Mouse (Mus musculus) liver, postnatal 0 days (tissue): ENCODE data around the gene Arrb1. TPM values are rescaled to one million over a fixed set of nuclear protein-coding genes. Genes with fewer than 3 reads are reported as not detected.
A peak's percentile ranks its signal among the peaks of the same experiment; 100 is the strongest.

Source experiments
- ATAC-seq: fragments of 200-750 bp; cut with Nextera tagmentation; 2 replicates; pipeline ENCODE4 v1.8.0; 2017; ENCODE audit warnings: mild to moderate bottlenecking, moderate library complexity
- DNase-seq: peaks from one replicate; pipeline ENCODE4 v3.0.0-alpha.2; 2016
- H3K27ac ChIP-seq: fragments of 300-500 bp; sonication (generic); 2 replicates; pipeline ENCODE4 v1.5.1; 2014; ENCODE audit warnings: antibody characterized with exemption, moderate library complexity, mild to moderate bottlenecking, low read depth
- H3K27me3 ChIP-seq: fragments of 300-500 bp; sonication (generic); 2 replicates; pipeline ENCODE4 v1.6.1; 2014; ENCODE audit warnings: low read length, control low read depth, mixed read lengths; ENCODE audit not compliant: insufficient read depth
- H3K36me3 ChIP-seq: fragments of 300-500 bp; sonication (generic); replicated peaks from 2 replicates; pipeline ENCODE4 v1.6.1; 2014; ENCODE audit warnings: mild to moderate bottlenecking, control low read depth, low read length, moderate library complexity, mixed read lengths; ENCODE audit not compliant: insufficient read depth
- H3K4me1 ChIP-seq: fragments of 300-500 bp; sonication (generic); 2 replicates; pipeline ENCODE4 v1.6.1; 2014; ENCODE audit warnings: antibody characterized with exemption, mild to moderate bottlenecking, control low read depth; ENCODE audit not compliant: insufficient read depth
- H3K4me2 ChIP-seq: fragments of 300-500 bp; sonication (generic); 2 replicates; pipeline ENCODE4 v1.6.1; 2014; ENCODE audit warnings: low read depth, mild to moderate bottlenecking, low read length, moderate library complexity, mixed read lengths
- H3K4me3 ChIP-seq: fragments of 300-500 bp; sonication (generic); 2 replicates; pipeline ENCODE4 v1.5.1; 2014; ENCODE audit warnings: low read depth, low read length
- H3K9ac ChIP-seq: fragments of 300-500 bp; sonication (generic); replicated peaks from 2 replicates; pipeline ENCODE4 v1.6.1; 2014; ENCODE audit warnings: mild to moderate bottlenecking, moderate library complexity
- H3K9me3 ChIP-seq: fragments of 300-500 bp; sonication (generic); 2 replicates; pipeline ENCODE4 v1.6.1; 2016; ENCODE audit warnings: mild to moderate bottlenecking, control low read depth, low read length, mixed read lengths
- CTCF ChIP-seq: sonication (generic); IDR thresholded peaks from 2 replicates; pipeline ENCODE4 v1.5.1; 2016; ENCODE audit warnings: antibody characterized with exemption, low read depth
- EP300 ChIP-seq: IDR thresholded peaks from 2 replicates; pipeline ENCODE4 v1.6.1; 2016; ENCODE audit warnings: antibody characterized with exemption, low read depth, mild to moderate bottlenecking
- WGBS: fragments of 180-500 bp; shearing (Covaris S2); extraction: QIAGEN DNeasy Blood & Tissue Kit; methylation state at CpG from one replicate; pipeline ENCODE4 v1.1.7; 2014; ENCODE audit not compliant: insufficient replicate concordance; 5-methylcytosine and 5-hydroxymethylcytosine counted together
- polyA plus RNA-seq: library from polyadenylated mRNA; unstranded; fragments of >200 nt; fragmentation: Nextera tagmentation; extraction: Ambion mirVana; gene quantifications from 2 replicates; pipeline ENCODE4 v1.2.1, GENCODE M21; 2015

The Arrb1 gene
- polyA plus RNA-seq, 1 experiment from 2014 or later: 21.8 TPM

- DNase-seq (no peak), ATAC-seq (no peak)
- WGBS: 80% methylated on average over 3 of the region's 3 CpGs
- Histone ChIP-seq H3K9ac (no peak overlapping the region), H3K4me2 (no peak overlapping the region), H3K4me1 (no peaks in the 10 kb centered on the region), H3K4me3 (no peak overlapping the region), H3K27me3 (no peaks in the 10 kb centered on the region), H3K9me3 (no peaks in the 10 kb centered on the region), H3K27ac (no peak overlapping the region), H3K36me3 (peaks cover 29% of the 10 kb centered on the region)
- no peak for TF ChIP-seq EP300
- no peak for TF ChIP-seq CTCF
Observed at GRCm38 (mm10) chr7:99606766-99607165, 71.5 kb downstream of the Arrb1 start.

GRCm38 (mm10) chr7:99607632-99608031 lies 72.4 kb downstream of the Arrb1 start:
- H3K27me3 ChIP-seq: no peaks in the 10 kb centered on the region
- no peak overlapping the region for H3K27ac ChIP-seq
- peaks cover 21% of the 10 kb centered on the region for H3K36me3 ChIP-seq
- H3K4me2 ChIP-seq: no peak overlapping the region
- ATAC-seq (no peak), DNase-seq (no peak)
- WGBS: 35% methylated on average over 2 of the region's 2 CpGs
- no peak overlapping the region for H3K4me3 ChIP-seq
- H3K9me3 ChIP-seq: no peaks in the 10 kb centered on the region
- TF ChIP-seq CTCF (no peak), EP300 (no peak)
- H3K4me1 ChIP-seq: no peaks in the 10 kb centered on the region
- H3K9ac ChIP-seq: no peak overlapping the region

- Histone ChIP-seq H3K9me3 (no peaks in the 10 kb centered on the region), H3K36me3 (no peaks in the 10 kb centered on the region), H3K27ac (no peak overlapping the region), H3K4me3 (no peak overlapping the region), H3K4me1 (no peaks in the 10 kb centered on the region), H3K9ac (no peak overlapping the region), H3K4me2 (no peak overlapping the region), H3K27me3 (peaks cover 19% of the 10 kb centered on the region)
- ATAC-seq (no peak), DNase-seq (no peak)
- WGBS: 59% methylated on average over 2 of the region's 2 CpGs
- TF ChIP-seq CTCF (peak; percentile 30), EP300 (no peak)
Observed at GRCm38 (mm10) chr7:99618264-99618663, 83.0 kb downstream of the Arrb1 start.

- WGBS: 6% methylated on average over 3 of the region's 3 CpGs
- H3K4me3 ChIP-seq: no peak overlapping the region
- DNase-seq: no peak
Observed at GRCm38 (mm10) chr7:99618860-99619259, 83.6 kb downstream of the Arrb1 start.

DNA sequence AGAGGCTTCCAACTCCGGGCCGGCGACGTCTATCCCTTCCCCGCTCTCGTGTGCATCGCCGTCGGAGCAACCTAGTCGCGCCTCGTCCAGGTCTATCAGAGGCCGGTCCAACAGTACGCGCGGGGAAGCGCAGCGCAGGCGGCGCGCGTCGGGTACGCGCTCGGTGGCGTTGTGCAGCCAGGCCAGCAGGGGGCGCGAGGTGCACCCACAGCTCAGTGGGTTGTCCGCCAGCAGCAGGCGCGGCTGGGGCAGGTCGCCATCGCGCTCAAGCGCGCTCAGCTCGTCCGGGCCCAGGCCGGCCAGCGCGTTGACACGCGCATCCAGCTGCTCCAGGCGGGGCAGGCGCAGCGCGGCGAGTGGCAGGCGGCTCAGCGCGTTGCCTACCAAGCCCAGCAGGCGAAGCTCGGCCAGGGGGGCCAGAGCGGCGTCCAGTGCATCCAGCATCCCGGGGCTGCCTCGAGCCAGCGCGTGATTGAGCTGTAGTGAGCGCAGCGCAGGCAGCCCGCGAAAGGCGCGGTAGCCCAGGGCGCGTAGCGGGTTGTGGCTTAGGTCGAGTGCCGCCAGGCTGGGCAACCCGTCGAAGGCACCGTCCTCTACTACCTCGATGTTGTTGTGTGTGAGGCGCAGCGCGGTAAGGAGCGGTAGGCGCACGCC lies 90.6 kb downstream of the Arrb1 start:
- ATAC-seq (peak; percentile 78), DNase-seq (peak; percentile 85)
- no peaks in the 10 kb centered on the region for H3K9me3 ChIP-seq
- peak overlapping the region; percentile 28 for H3K4me3 ChIP-seq
- H3K9ac ChIP-seq: no peak overlapping the region
- TF ChIP-seq CTCF: peak; percentile 91
- TF ChIP-seq EP300: no peak
- peaks cover 15% of the 10 kb centered on the region for H3K4me1 ChIP-seq
- H3K36me3 ChIP-seq: no peaks in the 10 kb centered on the region
- H3K27ac ChIP-seq: no peak overlapping the region
- under 1% methylated on average over 66 of the region's 81 CpGs for WGBS
- peaks cover 68% of the 10 kb centered on the region for H3K27me3 ChIP-seq
- H3K4me2 ChIP-seq: peak overlapping the region; percentile 71

More at GRCm38 (mm10) chr7:99618860-99619259, 83.6 kb downstream of the Arrb1 start:
- Histone ChIP-seq H3K4me1 (no peaks in the 10 kb centered on the region), H3K9ac (no peak overlapping the region), H3K36me3 (no peaks in the 10 kb centered on the region), H3K27ac (no peak overlapping the region), H3K9me3 (no peaks in the 10 kb centered on the region), H3K4me2 (no peak overlapping the region), H3K27me3 (peaks cover 24% of the 10 kb centered on the region)
- TF ChIP-seq CTCF (peak; percentile 70), EP300 (no peak)
- ATAC-seq: no peak

DNA sequence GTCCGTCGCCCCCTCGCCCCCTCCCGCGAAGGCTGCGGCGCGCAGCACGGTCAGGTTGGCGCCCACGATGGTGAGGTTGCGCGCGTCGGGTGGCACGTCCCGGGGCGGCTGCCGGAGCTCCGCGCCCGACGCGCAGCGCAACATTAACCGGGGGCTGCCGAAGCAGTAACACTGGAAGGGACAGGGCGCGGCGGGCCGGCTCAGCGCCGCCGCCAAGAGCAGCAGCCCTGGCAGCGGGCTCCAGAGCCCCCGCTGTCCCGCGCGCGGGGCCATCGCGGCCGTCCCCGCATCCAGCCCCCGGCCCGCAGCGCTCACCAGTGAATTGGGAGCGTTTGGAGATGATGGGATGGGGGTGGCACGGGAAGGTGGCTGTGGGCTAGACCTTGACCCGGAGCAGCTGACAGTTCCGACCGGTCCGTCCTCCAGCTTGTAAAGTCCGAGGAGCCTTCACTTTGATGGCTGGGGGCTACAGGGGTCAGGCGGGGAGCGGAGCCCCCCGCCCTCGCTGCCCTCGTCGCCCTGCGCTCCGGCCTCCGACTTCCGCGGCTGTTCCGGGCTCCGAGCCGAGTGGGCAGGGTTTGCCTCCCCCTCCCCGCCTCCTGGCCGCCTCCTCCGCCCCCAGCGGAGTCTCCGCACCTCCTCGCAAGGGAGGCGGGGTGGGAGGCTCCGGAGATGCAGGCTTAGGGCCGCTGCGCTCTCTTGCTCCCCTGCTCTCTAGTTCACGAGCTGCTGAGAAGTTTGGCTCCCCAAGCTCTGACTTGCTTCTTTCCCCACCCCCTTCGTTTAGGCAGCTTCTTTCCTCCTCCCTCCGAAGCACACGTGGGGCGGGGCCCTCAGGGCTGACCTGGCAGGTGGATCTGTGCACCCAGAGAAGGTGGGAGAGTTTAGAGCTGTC lies 91.4 kb downstream of the Arrb1 start, which contains the start of gene Tpbgl:
Tpbgl (minus strand) TSS at position 728 of the 895 bp plus-strand sequence.
- Histone ChIP-seq H3K9me3 (no peaks in the 10 kb centered on the region), H3K4me1 (peaks cover 15% of the 10 kb centered on the region), H3K4me2 (peak within 1 kb of the TSS; percentile 71), H3K4me3 (peak within 1 kb of the TSS; percentile 28), H3K27ac (no peak within 1 kb of the TSS), H3K27me3 (peaks cover 64% of the 10 kb centered on the region), H3K36me3 (no peaks in the 10 kb centered on the region), H3K9ac (no peak within 1 kb of the TSS)
- 2% methylated on average over 56 of the region's 83 CpGs for WGBS
- TF ChIP-seq EP300 (no peak), CTCF (no peak)
- ATAC-seq (no peak), DNase-seq (no peak)
